Mouse (Mus musculus): ENCODE measurements around the gene Atad2b. TPM values are rescaled to one million over a fixed set of nuclear protein-coding genes. Genes with fewer than 3 reads are reported as not detected.
"Not testable (repeated sequence)": the region's sequence is repeated elsewhere in the genome, so short reads cannot be mapped to it uniquely, and the experiment has no call there.

The Atad2b gene
- polyA plus RNA-seq, 1 experiment from 2014 or later = 27.1 TPM

- H3K27me3 ChIP-seq (ENCODE audit: control insufficient read depth, insufficient read depth, low read length); H3K9ac ChIP-seq (ENCODE audit: low read length); H3K9me3 ChIP-seq (ENCODE audit: control insufficient read depth, low read length); DNase-seq (ENCODE audit: low spot score); H3K36me3 ChIP-seq (ENCODE audit: control insufficient read depth, insufficient read depth, low read length); ATAC-seq (ENCODE audit: insufficient read depth, low FRiP score, low TSS enrichment); H3K4me2 ChIP-seq (ENCODE audit: low read depth); H3K4me3 ChIP-seq (ENCODE audit: low read depth, low read length); H3K4me1 ChIP-seq (ENCODE audit: control insufficient read depth, insufficient read depth, low read length); H3K27ac ChIP-seq (ENCODE audit: low read depth, low read length): not testable (repeated sequence)
- WGBS = 68% methylated on average over 3 of the region's 3 CpGs
These were observed 88.6 kb downstream of the Atad2b start for GRCm38 (mm10) chr12:5005776-5006175.

- 66% methylated on average over 2 of the region's 2 CpGs for WGBS
- not testable (repeated sequence) for H3K36me3 ChIP-seq (ENCODE audit: control insufficient read depth, insufficient read depth, low read length)
These were observed 91.5 kb downstream of the Atad2b start for GRCm38 (mm10) chr12:5008638-5009037.

GRCm38 (mm10) chr12:5025226-5025861, 108.2 kb downstream of the Atad2b start:
- peaks cover 6% of the 10 kb centered on the region; the same call in 1 of the 2 replicates for H3K36me3 ChIP-seq (ENCODE audit: control insufficient read depth, insufficient read depth, low read length)
- H3K4me1 ChIP-seq (ENCODE audit: control insufficient read depth, insufficient read depth, low read length) = no peaks in the 10 kb centered on the region

More at GRCm38 (mm10) chr12:5008638-5009037, 91.5 kb downstream of the Atad2b start:
- H3K4me1 ChIP-seq (ENCODE audit: control insufficient read depth, insufficient read depth, low read length); H3K9ac ChIP-seq (ENCODE audit: low read length); H3K4me3 ChIP-seq (ENCODE audit: low read depth, low read length); H3K27me3 ChIP-seq (ENCODE audit: control insufficient read depth, insufficient read depth, low read length); H3K27ac ChIP-seq (ENCODE audit: low read depth, low read length); DNase-seq (ENCODE audit: low spot score); H3K4me2 ChIP-seq (ENCODE audit: low read depth); H3K9me3 ChIP-seq (ENCODE audit: control insufficient read depth, low read length); ATAC-seq (ENCODE audit: insufficient read depth, low FRiP score, low TSS enrichment): not testable (repeated sequence)

GRCm38 (mm10) chr12:5029035-5029434, 111.9 kb downstream of the Atad2b start:
- Histone ChIP-seq H3K4me1 (ENCODE audit: control insufficient read depth, insufficient read depth, low read length) (no peaks in the 10 kb centered on the region), H3K27me3 (ENCODE audit: control insufficient read depth, insufficient read depth, low read length) (no peaks in the 10 kb centered on the region), H3K4me2 (ENCODE audit: low read depth) (no peak overlapping the region), H3K36me3 (ENCODE audit: control insufficient read depth, insufficient read depth, low read length) (peaks cover 11% of the 10 kb centered on the region), H3K4me3 (ENCODE audit: low read depth, low read length) (no peak overlapping the region), H3K9me3 (ENCODE audit: control insufficient read depth, low read length) (no peaks in the 10 kb centered on the region), H3K27ac (ENCODE audit: low read depth, low read length) (no peak overlapping the region), H3K9ac (ENCODE audit: low read length) (no peak overlapping the region)
- DNase-seq (ENCODE audit: low spot score) = no peak
- 86% methylated on average over 5 of the region's 5 CpGs for WGBS
- ATAC-seq (ENCODE audit: insufficient read depth, low FRiP score, low TSS enrichment) = no peak

More at GRCm38 (mm10) chr12:5025226-5025861, 108.2 kb downstream of the Atad2b start:
- DNase-seq (ENCODE audit: low spot score) (no peak), ATAC-seq (ENCODE audit: insufficient read depth, low FRiP score, low TSS enrichment) (no peak)
- Histone ChIP-seq H3K9ac (ENCODE audit: low read length) (no peak overlapping the region), H3K27ac (ENCODE audit: low read depth, low read length) (no peak overlapping the region), H3K27me3 (ENCODE audit: control insufficient read depth, insufficient read depth, low read length) (no peaks in the 10 kb centered on the region), H3K4me3 (ENCODE audit: low read depth, low read length) (no peak overlapping the region), H3K4me2 (ENCODE audit: low read depth) (no peak overlapping the region), H3K9me3 (ENCODE audit: control insufficient read depth, low read length) (no peaks in the 10 kb centered on the region)
- 96% methylated on average over 10 of the region's 10 CpGs for WGBS

GRCm38 (mm10) chr12:5038008-5038407, 120.9 kb downstream of the Atad2b start:
- WGBS = 88% methylated on average over 2 of the region's 2 CpGs
- Histone ChIP-seq H3K4me2 (ENCODE audit: low read depth) (no peak overlapping the region), H3K9me3 (ENCODE audit: control insufficient read depth, low read length) (no peaks in the 10 kb centered on the region), H3K4me1 (ENCODE audit: control insufficient read depth, insufficient read depth, low read length) (no peaks in the 10 kb centered on the region), H3K27ac (ENCODE audit: low read depth, low read length) (no peak overlapping the region), H3K36me3 (ENCODE audit: control insufficient read depth, insufficient read depth, low read length) (0 out of 2 replicates have a peak, but pooled peaks cover 2% of the 10 kb centered on the region), H3K27me3 (ENCODE audit: control insufficient read depth, insufficient read depth, low read length) (no peaks in the 10 kb centered on the region), H3K9ac (ENCODE audit: low read length) (no peak overlapping the region), H3K4me3 (ENCODE audit: low read depth, low read length) (no peak overlapping the region)
- no peak for ATAC-seq (ENCODE audit: insufficient read depth, low FRiP score, low TSS enrichment)
- DNase-seq (ENCODE audit: low spot score) = no peak

GRCm38 (mm10) chr12:5044141-5044540, 127.0 kb downstream of the Atad2b start:
- 86% methylated on average over 15 of the region's 15 CpGs for WGBS
- Histone ChIP-seq H3K27me3 (ENCODE audit: control insufficient read depth, insufficient read depth, low read length) (no peaks in the 10 kb centered on the region), H3K9me3 (ENCODE audit: control insufficient read depth, low read length) (peaks cover under 1% of the 10 kb centered on the region; the same call in 1 of the 2 replicates)

GRCm38 (mm10) chr12:5048104-5048503, 131.0 kb downstream of the Atad2b start:
- H3K27ac ChIP-seq (ENCODE audit: low read depth, low read length) = no peak overlapping the region
- no peak overlapping the region for H3K9ac ChIP-seq (ENCODE audit: low read length)
- H3K36me3 ChIP-seq (ENCODE audit: control insufficient read depth, insufficient read depth, low read length) = no peaks in the 10 kb centered on the region
- no peaks in the 10 kb centered on the region for H3K4me1 ChIP-seq (ENCODE audit: control insufficient read depth, insufficient read depth, low read length)
- no peaks in the 10 kb centered on the region for H3K27me3 ChIP-seq (ENCODE audit: control insufficient read depth, insufficient read depth, low read length)
- DNase-seq (ENCODE audit: low spot score) (no peak), ATAC-seq (ENCODE audit: insufficient read depth, low FRiP score, low TSS enrichment) (no peak)
- H3K4me3 ChIP-seq (ENCODE audit: low read depth, low read length) = no peak overlapping the region
- H3K4me2 ChIP-seq (ENCODE audit: low read depth) = no peak overlapping the region
- peaks cover 14% of the 10 kb centered on the region for H3K9me3 ChIP-seq (ENCODE audit: control insufficient read depth, low read length)
- 94% methylated on average over 4 of the region's 4 CpGs for WGBS

More at GRCm38 (mm10) chr12:5044141-5044540, 127.0 kb downstream of the Atad2b start:
- Histone ChIP-seq H3K9ac (ENCODE audit: low read length) (no peak overlapping the region), H3K4me2 (ENCODE audit: low read depth) (no peak overlapping the region), H3K4me3 (ENCODE audit: low read depth, low read length) (no peak overlapping the region), H3K36me3 (ENCODE audit: control insufficient read depth, insufficient read depth, low read length) (no peaks in the 10 kb centered on the region), H3K4me1 (ENCODE audit: control insufficient read depth, insufficient read depth, low read length) (no peaks in the 10 kb centered on the region), H3K27ac (ENCODE audit: low read depth, low read length) (no peak overlapping the region)
- ATAC-seq (ENCODE audit: insufficient read depth, low FRiP score, low TSS enrichment) (no peak), DNase-seq (ENCODE audit: low spot score) (no peak)

- Histone ChIP-seq H3K4me1 (ENCODE audit: control insufficient read depth, insufficient read depth, low read length) (no peaks in the 10 kb centered on the region), H3K27ac (ENCODE audit: low read depth, low read length) (no peak overlapping the region), H3K9me3 (ENCODE audit: control insufficient read depth, low read length) (no peaks in the 10 kb centered on the region), H3K9ac (ENCODE audit: low read length) (no peak overlapping the region), H3K36me3 (ENCODE audit: control insufficient read depth, insufficient read depth, low read length) (no peaks in the 10 kb centered on the region), H3K4me3 (ENCODE audit: low read depth, low read length) (no peak overlapping the region), H3K4me2 (ENCODE audit: low read depth) (no peak overlapping the region), H3K27me3 (ENCODE audit: control insufficient read depth, insufficient read depth, low read length) (no peaks in the 10 kb centered on the region)
- 48% methylated on average over 3 of the region's 3 CpGs for WGBS
- DNase-seq (ENCODE audit: low spot score) = no peak
- ATAC-seq (ENCODE audit: insufficient read depth, low FRiP score, low TSS enrichment) = no peak
These were observed 150.4 kb downstream of the Atad2b start for GRCm38 (mm10) chr12:5067590-5067989.

GRCm38 (mm10) chr12:5070131-5070530, 153.0 kb downstream of the Atad2b start:
- H3K9me3 ChIP-seq (ENCODE audit: control insufficient read depth, low read length) = no peaks in the 10 kb centered on the region
- no peak overlapping the region for H3K4me2 ChIP-seq (ENCODE audit: low read depth)
- no peak for ATAC-seq (ENCODE audit: insufficient read depth, low FRiP score, low TSS enrichment)
- no peak for DNase-seq (ENCODE audit: low spot score)
- H3K4me1 ChIP-seq (ENCODE audit: control insufficient read depth, insufficient read depth, low read length) = no peaks in the 10 kb centered on the region
- H3K4me3 ChIP-seq (ENCODE audit: low read depth, low read length) = no peak overlapping the region
- no peak overlapping the region for H3K9ac ChIP-seq (ENCODE audit: low read length)
- H3K27me3 ChIP-seq (ENCODE audit: control insufficient read depth, insufficient read depth, low read length) = no peaks in the 10 kb centered on the region
- no peaks in the 10 kb centered on the region for H3K36me3 ChIP-seq (ENCODE audit: control insufficient read depth, insufficient read depth, low read length)
- WGBS = 91% methylated on average over 3 of the region's 3 CpGs
- no peak overlapping the region for H3K27ac ChIP-seq (ENCODE audit: low read depth, low read length)

Data from neural tube, embryonic 11.5 days (tissue).